Mouse (Mus musculus) right cerebral cortex, postnatal 25 days (tissue): ENCODE results near the gene Ifnar2.
A peak's percentile ranks its signal among the peaks of the same experiment; 100 is the strongest.

Source experiments
- DNase-seq: peaks from one replicate; pipeline ENCODE4 v3.0.0; 2022

Ifnar2 gene

DNA sequence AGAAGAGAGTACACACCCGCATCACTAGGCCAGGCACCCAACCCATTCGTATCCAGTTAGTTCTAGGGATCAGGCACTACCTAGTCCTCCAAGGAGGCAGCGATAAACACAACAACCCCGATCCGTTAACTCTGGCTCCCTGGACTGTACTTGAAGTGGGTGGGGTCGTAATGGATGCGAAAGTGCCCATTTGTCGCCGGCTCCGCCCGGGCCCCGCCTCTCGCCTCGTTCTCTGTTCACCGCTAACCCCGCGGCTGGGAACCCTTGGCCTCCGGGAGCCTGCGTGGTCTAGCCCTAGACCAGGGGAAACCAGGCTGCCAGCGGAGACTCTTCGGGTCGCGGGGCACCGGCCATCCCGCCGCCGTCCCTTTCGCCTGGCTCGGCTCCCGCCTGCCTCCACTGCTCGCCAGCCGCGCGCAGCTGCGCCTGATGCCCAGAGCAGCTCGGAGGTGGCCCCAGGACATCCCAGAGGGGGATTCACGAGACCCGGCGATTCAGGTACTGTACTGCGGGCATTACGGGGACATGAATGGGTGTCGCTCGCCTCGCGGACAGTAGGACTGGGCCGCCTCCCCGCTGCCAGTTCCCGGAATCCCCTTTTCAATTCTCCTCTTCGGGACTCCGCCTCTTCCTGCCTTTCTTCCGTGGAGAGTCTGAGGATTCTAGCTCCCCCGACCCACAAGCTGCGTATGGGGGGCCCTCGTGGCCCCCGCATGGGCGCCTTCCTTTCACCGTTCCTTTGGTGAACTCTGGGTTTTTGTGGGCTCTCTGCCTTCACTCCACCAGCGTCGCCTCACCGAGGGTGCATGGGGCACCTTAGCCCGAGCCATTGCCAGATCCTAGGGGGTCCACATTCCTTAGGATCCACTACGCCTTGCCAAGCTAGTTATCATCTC is at the start of gene Ifnar2:
Gene Ifnar2 (plus strand): TSS at position 207 of the 896 bp plus-strand sequence.
- peak; percentile 83 for DNase-seq

- no peak for DNase-seq
Measured at GRCm38 (mm10) chr16:91327605-91328004, 45.0 kb upstream of the Ifnar2 start.

- DNase-seq, result no peak
Measured at GRCm38 (mm10) chr16:91328922-91329321, 43.7 kb upstream of the Ifnar2 start.

DNA sequence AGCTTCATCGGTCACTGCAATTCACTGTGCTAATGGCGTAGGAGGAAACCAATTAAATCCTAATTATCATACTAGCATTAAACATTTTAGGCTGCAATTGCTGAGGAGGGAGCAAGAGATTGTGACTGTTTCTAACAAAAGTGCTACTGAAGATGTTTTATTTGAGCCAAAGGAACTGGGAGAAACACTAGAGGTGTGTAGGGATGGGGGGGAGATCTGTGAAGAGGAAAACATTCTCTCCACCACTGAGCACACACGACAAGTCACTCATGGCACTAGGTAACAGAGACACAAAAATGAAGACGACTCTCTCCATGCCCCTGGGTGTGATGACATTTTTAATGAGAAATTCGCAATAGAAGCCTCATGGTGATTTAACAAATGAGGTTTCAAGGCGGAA is 42.1 kb upstream of the Ifnar2 start:
- no peak for DNase-seq

- DNase-seq, result no peak
Measured at GRCm38 (mm10) chr16:91331153-91331552, 41.4 kb upstream of the Ifnar2 start.

DNA sequence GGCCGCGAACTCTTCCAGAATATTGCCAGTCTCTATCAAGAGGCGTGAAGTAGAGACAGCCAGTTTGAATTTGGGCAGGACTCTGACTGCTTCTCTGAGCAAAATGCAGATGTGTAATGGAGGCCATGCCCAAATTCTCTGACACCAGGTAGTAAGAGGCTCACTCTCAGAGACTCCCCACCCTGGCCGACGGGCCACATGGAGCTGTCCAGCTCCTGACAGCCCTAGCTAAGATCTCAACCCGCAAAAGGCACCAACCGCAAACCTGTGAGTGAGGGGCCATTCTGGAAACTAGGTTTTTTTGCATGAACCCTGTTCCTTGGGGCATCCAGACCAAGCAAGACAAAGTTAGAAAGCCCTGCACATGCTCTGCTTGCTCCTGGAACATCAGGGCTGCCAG is 39.7 kb upstream of the Ifnar2 start:
- DNase-seq, result no peak

- DNase-seq, result no peak
Measured at GRCm38 (mm10) chr16:91334190-91334893, 38.2 kb upstream of the Ifnar2 start.

DNA sequence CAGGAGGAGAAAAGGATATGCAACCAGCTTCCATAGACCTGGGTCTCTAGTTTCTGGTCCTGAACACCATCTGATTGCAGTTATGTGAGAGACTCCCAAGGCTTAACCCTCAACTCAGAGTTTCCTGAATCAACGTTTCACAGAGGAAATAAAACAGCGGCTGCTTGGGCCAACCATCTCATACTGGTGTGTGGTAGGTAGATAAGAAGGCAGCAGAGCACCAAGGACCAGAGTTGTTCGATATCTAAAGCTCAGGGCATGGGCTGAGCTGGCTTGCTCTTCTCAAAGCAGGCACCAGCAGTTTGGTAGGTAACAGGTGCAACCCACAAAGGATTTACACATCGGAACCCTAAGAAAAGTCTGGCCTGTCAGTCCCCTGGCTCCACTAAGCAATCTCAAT is 35.8 kb upstream of the Ifnar2 start:
- DNase-seq, result no peak

DNA sequence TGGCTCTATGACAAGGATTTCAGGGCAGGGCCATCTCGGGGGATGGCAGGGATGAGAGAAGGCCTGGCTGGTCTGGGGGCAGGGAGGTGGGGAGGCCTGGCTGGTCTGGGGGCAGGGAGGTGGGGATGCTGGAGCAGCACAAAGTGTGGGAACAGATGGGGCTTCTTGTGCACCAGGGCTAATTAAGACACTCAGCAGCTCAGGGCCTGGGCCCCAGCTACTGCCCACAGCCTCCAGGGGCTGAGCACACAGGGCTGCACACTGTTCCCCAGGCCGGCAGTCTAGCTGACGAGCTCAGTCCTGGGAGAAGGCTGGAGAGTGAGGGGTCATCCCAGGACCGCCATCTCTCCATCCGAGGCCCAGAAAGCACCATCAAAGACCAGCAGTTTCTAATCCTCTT is 35.1 kb upstream of the Ifnar2 start:
- DNase-seq, result no peak

GRCm38 (mm10) chr16:91346491-91346890 is 26.1 kb upstream of the Ifnar2 start:
- DNase-seq, result no peak

DNA sequence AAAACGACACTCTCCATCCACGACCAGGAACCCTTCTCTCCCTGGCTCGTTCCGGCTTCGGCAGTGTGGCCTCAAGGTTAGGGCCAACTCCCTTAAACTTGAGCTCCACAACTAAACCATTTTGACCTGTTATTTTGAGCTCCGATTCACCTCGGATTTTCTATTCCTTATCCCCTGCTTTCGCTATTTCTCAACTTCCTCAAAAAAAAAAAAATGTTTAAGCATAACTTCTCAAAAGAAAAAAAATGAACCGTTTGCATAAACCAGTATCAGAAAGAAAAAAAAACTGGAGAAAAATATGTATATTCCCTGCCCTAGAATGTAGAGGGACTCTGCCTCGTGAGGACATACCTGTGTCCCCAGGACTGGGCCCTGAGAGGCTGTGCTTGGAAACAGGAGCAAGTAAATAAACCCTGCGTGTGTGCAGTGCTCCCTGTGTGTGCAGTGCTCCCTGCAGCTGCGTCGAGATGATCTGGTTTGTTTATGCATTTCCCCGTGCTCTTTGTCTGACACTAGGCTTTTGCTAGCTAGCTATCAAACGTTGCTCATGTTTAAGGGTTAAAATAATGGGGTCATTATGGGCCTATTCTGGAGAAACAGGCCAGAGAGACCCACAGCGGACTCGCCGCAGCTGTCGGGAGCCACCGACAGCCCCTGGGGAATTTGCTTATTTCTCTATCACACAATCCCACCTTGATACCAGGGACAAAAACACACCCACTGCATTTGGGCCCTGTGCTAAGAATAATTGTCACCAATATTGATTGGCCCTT is 24.9 kb upstream of the Ifnar2 start:
- DNase-seq, result no peak

GRCm38 (mm10) chr16:91348264-91348565 is 24.4 kb upstream of the Ifnar2 start:
- no peak for DNase-seq

GRCm38 (mm10) chr16:91348588-91349330 is 23.8 kb upstream of the Ifnar2 start:
- no peak for DNase-seq

GRCm38 (mm10) chr16:91352084-91352562 is 20.5 kb upstream of the Ifnar2 start:
- DNase-seq, result peak; percentile 76

GRCm38 (mm10) chr16:91352749-91353148 is 19.8 kb upstream of the Ifnar2 start:
- DNase-seq, result no peak

DNA sequence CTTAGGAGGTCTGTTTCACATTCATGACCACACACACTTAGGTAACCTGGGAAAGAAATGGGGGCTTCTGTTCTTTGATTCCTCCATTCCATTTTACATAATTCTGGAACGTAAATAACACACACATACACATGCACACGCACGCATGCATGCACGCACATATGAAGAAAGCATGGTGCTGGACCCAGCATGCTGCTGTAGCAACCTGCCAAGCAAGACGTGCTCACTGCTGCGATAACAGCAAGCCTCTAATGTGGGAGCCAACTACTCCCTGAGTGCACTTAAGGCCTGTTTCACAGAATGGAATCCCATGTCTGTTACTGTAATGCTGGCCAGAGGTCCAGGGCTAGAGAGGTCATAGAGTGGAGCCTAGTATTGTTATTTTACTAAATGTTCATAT is 19.4 kb upstream of the Ifnar2 start:
- no peak for DNase-seq

DNA sequence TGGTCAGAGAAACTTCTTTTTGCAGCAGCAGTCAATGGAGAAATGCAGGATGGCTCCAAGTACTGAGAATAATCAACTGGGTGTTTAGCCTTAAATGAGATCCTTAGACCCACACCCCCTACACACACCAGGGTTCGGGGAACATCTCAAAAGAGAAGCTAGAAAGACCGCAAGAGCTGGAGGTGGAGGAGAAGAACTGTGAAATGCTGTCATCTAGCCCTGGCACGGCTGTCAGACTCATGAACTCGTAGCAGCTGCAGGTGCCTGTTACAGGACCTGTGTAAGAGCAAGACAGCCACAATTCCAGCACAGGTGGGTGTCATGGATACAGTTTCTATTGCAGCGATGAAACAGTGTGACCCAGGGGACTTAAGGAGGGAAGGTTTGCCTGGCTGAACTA is 18.9 kb upstream of the Ifnar2 start:
- no peak for DNase-seq

- DNase-seq, result no peak
Measured at GRCm38 (mm10) chr16:91354599-91354998, 18.0 kb upstream of the Ifnar2 start.

- DNase-seq, result no peak
Measured at GRCm38 (mm10) chr16:91355160-91355559, 17.4 kb upstream of the Ifnar2 start.

DNA sequence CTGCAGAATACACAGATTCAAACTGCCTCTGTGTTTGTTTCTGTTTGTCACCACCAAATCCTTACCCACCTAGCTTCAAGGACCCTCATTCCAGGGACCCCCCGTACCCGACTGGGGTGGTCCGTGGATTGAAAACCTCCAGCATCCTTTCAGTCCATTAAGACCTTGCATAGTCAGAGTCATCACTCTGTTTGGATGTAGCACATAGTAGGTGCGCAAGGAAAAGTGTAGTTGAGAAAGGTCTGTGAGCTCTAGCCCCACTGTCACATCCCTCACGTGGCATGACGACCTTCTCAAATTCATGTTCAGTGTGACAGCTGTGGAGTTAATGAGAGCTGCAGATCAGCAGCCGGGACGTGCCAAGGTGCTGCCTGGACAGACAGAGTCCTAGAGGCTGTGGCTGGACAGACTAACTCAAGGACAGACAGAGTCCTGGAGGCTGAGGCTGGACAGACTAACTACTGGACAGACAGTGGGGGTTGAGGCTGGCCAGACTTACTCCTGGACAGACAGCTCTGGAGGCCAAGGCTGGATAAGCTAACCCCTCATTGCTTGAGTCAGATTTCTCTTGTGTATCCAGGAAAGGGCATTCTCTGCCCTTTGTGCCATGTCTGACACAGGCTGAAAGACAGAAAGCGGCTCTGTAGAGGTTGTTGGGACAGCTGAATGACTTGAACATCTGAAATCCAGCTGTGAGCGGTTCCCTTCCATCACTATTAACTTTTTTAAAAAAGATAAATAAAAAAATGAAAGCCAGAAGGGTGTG is 15.6 kb upstream of the Ifnar2 start:
- DNase-seq, result no peak

- DNase-seq, result no peak
Measured at GRCm38 (mm10) chr16:91357526-91357900, 15.1 kb upstream of the Ifnar2 start.

- DNase-seq, result no peak
Measured at GRCm38 (mm10) chr16:91358555-91358954, 14.0 kb upstream of the Ifnar2 start.
